Mouse (Mus musculus) cerebellum, adult 18-20 months (tissue): ENCODE data around the gene Ppp6r2.

Experiments
- DNase-seq, 2 experiments: peaks; one replicate each; pipeline ENCODE4 v3.0.0; 2021

The Ppp6r2 gene

GRCm38 (mm10) chr15:89314107-89314506 lies 102.8 kb downstream of the Ppp6r2 start:
- DNase-seq, result no peak

GRCm38 (mm10) chr15:89314511-89315189 lies 103.3 kb downstream of the Ppp6r2 start:
- DNase-seq, result peak; percentile 49 to 52

- peak; percentile 99 for DNase-seq
Measured at GRCm38 (mm10) chr15:89315190-89315731, 103.9 kb downstream of the Ppp6r2 start, which contains the start of gene Sbf1. TSS of gene Sbf1 (minus strand) at chr15:89315311.

- no peak for DNase-seq
Measured at GRCm38 (mm10) chr15:89316146-89316545, 104.8 kb downstream of the Ppp6r2 start.

GRCm38 (mm10) chr15:89321264-89321663 lies 109.9 kb downstream of the Ppp6r2 start:
- DNase-seq, result no peak

GRCm38 (mm10) chr15:89322670-89323522 lies 111.5 kb downstream of the Ppp6r2 start, which contains the start of gene Adm2:
TSS of gene Adm2 (plus strand) at chr15:89322720.
- DNase-seq, result no peak

- no peak for DNase-seq
Measured at GRCm38 (mm10) chr15:89323656-89324055, 112.3 kb downstream of the Ppp6r2 start.

DNA sequence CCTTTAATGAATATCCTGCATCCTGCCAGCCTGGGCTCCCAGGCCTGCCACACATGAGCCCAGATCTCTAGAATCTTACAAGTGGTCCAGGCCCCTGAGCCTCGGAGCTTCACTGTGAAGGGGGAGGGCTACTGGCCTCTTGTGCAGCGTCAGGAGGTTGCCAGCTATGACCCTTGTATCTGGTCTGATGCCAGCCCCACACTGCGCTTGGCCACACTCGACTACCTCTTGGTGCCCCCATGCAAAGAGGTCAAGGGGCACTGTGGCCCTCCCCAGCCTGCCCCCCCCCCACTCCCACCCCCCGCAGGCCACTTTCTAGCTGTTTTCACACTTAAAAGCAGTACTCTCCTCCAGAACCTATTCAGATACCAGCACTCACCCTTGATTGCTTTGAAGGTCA lies 115.1 kb downstream of the Ppp6r2 start:
- DNase-seq, result no peak

GRCm38 (mm10) chr15:89334271-89334670 lies 122.9 kb downstream of the Ppp6r2 start, which contains the start of gene Miox:
TSS of gene Miox (plus strand) at chr15:89334398.
- DNase-seq, result no peak

GRCm38 (mm10) chr15:89334774-89335537 lies 123.6 kb downstream of the Ppp6r2 start:
- no peak for DNase-seq

DNA sequence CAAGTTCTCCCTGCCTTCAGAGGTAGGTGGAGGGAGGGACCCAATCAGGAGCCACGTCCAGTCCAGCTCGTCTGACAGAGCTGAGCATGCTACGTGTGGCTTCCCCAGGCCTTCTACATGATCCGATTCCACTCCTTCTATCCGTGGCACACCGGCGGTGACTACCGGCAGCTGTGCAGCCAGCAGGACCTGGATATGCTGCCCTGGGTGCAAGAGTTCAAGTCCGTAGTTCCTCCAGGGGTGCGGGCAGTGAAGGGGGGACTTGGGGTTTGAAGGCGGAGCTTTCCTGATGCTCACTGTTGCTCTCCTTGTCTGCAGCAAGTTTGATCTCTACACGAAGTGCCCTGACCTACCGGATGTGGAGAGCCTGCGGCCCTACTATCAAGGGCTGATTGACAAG lies 125.1 kb downstream of the Ppp6r2 start:
- no peak for DNase-seq
